Mouse (Mus musculus) frontal cortex, adult 2 months (tissue): Measurements from ENCODE around the gene Hes3. TPM values are rescaled to one million over a fixed set of nuclear protein-coding genes. Genes with fewer than 3 reads are reported as not detected.

ENCODE experiments used
- DNase-seq, 2 experiments: peaks; one replicate each; pipeline ENCODE4 v3.0.0; 2022; ENCODE audit warnings: low spot score in 1 of 2; ENCODE audit errors: extremely low spot score in 1 of 2
- polyA plus RNA-seq: library from polyadenylated mRNA; depleted of rRNA; stranded (reverse); fragments of >200 nt; gene quantifications from 2 replicates; pipeline ENCODE4 v1.2.3, GENCODE M21; 2012

The Hes3 gene
- polyA plus RNA-seq, 1 experiment = 0.38 TPM

DNA sequence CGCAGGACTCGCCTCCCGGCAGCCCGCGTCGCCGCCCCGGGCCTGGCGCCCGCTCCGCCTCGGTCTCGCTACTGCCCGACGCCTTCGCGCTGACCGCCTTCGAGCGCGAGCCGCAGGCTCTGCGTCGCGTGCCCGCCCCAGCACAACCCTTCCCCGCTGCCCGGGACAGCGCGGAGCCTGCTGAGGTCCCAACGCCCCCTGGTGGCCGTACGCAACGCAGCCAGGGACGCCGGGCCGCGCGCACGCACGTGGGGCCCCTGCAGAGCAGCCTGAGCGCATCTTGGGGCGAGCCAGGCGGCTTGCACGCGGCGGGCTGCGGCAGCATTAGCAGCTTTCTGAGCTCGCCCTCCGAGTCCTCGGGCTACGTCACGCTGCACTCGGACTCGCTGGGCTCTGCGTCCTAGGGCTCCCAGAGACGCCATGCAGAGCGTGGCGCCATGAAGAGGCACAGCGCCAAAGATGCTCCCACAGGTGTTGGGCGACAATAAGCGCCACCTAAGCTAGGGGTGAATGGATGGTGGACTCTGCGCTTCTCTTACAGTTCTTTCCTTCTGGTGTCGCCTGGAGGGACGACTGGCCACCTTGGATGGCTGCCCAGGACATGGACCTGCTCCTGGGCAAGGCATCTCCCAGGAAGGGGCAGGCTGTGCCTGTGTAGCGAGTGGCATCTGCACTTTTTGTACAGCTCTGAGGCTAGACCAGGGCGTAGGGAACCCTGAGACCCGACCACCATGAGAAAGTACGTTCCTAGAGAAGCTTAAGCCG lies 8.1 kb downstream of the Hes3 start:
- peak in 1 of 2 experiments; percentile 86 for DNase-seq

DNA sequence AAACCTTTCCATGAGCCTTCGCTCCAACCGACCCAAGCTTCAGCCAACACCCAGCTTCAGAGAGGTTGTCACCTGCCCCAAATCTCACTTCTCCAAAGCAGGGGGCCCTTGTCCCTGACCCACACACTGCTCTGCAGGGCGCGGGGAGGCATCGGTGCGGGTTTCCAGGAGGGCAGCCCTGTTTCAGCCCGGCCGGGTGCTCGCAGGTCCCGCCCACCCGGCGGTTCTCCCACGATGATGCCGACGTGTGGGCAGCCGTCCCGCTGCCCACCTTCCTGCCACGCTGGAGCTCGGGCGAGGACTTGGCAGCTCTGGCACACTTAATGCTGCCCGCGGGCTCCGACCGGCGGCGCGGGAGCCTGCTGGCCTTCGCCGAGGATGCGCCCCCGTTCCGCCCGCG lies 8.7 kb downstream of the Hes3 start:
- no peak for DNase-seq

DNA sequence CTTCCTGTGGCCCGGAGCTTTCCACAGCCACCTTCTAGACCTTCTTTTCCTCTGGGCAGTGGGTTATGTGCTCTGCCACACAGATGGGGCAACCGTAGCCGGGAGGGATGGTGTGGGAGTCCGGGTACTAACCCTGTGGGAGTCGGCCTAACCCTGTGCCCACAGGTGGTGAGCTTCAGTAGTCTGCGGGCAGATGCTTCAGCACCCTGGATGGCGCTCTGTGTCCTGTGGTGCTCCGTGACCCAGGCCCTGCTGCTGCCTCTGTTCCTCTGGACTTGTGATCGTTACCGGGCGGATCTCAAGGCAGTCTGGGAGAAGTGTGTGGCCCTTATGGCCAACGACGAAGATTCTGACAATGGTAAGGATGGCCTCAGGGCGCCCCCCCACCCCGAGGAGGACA lies 9.9 kb downstream of the Hes3 start:
- DNase-seq = no peak

DNA sequence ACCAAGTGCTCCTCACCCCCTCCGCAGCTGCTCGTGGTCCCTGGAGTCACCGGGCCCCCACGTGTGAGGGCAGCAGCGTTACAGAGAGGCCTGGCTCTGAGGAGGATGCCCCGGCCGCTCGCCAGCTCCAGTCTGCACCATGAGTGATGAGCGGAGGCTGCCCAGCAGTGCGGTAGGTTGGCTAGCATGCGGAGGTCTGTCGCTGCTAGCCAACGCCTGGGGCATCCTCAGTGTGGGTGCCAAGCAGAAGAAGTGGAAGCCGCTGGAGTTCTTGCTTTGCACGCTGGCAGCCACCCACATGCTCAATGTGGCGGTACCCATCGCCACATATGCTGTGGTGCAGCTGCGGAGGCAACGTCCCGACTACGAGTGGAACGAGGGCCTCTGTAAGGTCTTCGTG lies 12.5 kb downstream of the Hes3 start:
- DNase-seq = peak in 1 of 2 experiments; percentile 69

DNA sequence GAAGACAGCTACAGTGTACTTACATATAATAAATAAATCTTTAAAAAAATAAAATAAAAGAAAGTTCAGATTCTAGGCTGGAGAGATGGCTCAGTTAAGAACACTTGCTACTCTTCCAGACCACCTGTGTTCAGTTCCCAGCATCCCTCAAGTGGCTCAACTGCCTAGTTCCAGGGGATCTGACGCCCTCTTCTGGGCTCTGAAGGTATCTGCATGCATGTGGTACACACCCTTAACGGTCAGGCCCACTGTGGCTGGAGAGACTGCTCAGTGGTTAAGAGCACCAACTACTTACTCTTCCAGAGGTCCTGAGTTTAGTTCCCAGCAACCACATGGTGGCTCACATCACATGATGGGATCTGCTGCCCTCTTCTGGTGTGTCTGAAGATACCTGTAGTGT lies 13.5 kb downstream of the Hes3 start:
- DNase-seq = no peak

DNA sequence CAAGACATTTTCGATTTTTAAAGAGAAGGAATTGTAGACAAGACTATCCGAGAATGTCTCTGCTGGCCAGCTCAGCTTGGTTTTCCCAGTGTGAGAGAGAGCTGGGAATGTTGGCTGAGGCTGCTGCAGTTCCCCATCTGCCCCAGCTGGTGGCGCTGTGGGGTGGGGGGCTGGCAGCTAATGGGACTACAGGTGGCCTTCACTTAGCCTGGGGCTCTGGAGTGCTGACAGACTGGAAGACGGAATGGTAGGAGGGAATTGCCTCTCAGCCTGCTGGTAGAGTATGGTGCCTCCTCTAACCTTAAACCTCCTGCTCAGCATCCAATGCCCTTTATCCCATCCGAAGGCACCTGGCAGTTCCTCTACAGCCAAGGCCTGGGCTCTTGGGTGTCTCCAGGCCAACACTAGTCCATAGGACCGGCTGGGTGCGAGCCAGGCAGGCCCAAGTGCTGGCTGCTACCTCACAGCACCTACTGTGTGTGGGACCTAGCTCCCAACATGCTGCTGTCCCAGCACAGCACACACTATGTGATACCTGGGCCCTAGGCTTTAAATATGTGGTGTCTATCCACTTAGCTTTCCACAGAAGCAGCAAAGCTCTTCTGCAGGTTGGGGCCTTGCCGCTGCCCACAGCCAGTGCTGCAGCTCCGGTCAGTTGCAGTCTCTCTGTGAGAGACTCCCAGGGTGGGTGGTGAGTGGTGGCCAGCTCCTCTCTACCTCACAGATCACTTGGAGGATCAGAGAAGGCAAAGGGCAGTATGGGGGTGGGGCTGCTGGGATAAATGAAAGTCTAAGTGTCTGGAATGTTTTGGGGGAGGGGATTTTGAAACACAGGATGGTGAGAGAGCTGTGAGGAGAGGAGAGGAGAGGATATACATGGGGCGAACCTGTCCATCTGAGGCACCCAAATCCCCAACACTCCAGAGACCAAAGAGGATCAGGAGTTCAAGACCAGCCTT lies 14.8 kb downstream of the Hes3 start:
- no peak for DNase-seq

DNA sequence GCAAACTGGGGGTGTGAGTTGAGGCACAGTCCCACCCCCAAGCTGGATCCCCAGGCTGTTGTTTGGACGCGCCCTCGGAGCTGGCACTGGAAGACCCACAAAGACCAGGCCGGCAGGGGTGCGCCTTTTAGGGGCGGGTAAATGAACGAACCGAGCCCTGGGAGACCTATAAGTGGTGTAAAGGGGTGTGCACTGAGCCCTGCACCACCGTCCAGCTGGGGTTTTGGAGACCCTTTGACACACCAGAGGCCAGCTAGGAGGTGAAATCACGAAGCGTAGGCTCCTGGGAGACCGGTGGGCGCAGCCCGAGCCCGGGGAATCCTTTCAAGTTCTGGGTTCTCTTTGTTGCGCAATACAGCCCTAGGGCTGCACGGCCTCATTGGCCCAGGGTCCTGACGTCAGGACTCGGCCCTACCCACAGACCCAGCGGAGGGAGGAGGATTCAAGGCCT lies 16.8 kb downstream of the Hes3 start:
- peak in 1 of 2 experiments; percentile 45 for DNase-seq

DNA sequence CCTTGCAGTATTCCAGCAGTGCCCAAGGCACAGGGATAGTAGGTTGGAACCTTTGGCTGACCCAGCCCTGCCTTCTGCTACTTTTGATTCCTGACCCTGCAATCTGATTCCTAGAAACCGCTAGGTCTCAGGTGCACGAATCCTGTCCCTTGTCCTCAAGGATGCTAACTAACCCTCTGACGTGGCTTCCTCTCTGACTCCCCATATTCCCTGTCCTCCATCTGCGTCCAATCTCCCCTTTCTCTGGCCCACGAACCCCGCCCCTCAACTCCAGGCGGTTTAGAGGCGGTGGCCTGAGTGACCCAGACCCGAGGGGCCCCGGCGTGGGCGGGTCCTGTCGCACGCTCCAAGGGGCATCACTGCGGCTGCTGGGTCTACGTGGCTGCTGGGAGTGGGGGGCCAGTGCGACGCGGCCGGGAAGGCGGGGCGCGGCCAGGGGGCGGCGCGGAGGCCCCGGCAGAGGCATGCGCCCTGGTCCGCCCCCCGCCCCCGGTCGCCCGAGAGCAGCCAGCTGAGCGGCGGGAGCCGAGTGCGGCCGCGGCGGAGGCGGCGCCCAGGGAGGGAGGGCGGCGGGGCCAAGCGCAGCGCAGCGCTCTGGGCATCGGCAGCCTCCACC lies 17.7 kb downstream of the Hes3 start, which contains the start of gene Gpr153:
Gene Gpr153, plus strand, starts transcription at position 612 of the 616 bp plus-strand sequence.
- DNase-seq = peak in 1 of 2 experiments; percentile 62

DNA sequence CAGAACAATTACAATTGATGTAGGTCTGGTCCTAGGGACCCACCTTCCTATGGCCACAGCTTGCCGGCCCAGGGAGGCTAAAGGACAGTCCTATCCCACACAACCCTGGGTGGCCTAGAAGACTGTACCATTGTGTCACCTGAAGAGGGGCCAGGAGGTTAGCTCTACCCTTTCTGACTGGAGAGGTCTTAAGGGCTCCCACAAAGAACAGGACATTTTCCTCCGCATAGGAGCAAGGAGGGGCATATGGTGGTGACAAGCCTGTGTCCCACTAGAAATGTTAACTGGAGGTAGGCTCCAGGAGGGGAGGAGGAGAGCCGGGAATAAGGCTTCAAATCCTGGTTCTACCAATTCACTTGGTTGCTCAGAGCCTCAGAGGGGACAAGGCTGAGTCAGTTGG lies 18.3 kb downstream of the Hes3 start:
- DNase-seq = no peak

DNA sequence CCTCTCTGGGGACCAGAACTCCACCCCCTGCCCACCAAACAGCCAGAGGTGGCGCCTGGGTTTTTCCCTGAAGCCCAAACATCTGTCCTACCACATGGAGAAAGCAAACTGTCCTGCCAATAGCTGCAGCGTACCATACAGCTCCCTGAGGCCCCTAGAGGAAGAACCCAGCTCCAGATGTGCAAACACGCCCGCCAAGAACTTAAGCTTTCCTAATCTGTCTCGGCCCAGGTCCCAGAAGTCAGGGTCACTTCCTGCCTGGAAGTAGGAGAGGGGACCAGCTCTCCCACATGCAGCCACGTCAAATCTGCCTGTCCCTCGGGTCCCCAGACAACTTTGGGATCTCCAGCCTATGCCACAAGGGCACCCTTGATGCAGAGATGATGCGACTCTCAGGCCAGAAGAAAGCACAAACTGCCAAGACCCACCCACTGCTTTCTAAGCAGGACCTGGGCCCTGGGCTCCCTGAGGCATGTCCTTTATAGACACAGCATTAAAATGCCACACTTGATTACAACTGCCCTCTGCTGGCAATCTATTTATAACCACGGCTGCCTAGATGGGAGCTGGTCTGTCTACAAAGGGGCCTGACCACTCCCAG lies 18.9 kb downstream of the Hes3 start:
- DNase-seq = no peak

DNA sequence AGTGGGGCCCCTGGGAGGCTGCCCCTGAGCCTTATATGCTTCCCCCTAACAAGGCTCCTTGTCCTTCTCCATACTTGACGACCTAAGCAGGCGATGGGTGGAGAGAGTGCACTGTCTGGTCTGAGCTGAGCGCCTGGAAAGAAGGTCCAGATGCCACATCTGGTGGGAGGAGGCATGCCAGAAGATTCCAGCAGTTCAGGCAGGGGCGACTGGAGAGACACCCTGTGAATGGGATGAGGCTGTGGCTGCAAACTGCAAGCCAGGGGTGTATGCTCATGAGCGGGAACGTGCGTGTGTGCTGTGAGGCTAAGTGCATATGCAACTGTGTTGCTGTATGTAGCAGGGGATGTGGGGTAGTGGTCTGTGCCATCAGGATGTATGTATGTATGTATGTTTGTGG lies 19.5 kb downstream of the Hes3 start:
- no peak for DNase-seq

DNA sequence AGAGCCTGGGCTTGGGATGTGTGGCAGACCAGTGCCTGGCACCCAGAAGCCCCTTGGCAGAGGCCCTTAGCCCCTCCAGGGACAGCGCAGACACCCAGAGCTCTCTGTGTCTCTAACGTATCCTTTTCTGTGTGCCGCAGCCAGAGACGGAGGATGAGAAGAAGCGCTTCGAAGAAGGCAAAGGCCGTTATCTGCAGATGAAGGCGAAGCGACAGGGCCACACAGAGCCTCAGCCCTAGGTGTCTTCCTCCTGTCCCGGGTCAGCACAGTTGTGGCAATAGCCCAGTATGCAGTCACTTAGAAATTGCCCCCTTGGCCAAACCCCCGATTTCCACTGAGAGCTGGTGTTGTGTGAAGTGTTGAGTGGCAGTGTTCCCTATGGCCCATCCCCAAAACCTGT lies 20.1 kb downstream of the Hes3 start:
- no peak for DNase-seq

DNA sequence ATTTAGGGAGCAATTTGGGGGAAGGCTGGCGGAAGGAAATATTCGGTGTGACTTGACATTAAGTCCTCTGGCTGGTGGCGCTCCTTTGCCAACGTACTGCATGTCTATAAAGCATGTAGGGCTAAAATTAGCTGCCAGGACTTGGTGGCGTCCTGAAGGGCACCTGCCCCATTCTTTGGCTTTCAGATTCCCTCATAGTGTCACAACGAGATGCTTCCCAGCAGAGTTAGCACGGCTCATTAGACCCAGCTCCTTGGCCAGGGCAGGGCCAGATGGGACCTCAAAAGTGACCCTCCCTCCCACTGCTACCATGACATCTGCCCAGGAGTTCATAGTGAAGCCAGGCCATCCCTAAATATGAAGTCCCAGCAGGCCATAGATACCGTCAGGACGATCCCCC lies 20.9 kb downstream of the Hes3 start:
- no peak for DNase-seq

DNA sequence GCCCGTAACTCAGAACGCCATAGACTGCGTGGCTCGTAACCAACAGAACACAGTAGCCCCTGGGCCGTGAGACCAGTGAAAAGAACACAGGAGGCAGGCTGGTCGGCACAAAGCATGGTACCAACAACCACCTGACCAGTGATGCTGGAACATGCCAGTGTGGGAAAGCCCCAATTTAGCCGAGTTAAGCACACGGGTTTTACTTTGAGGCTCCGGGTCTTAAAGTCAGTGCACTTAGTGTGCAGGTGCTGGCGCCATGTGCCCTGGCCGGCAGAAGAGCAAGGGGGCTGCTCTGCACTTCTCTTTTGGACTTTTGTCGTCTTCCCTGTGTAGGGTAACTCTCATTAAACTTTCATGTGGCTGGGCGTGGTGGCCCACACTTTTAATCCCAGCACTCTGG lies 21.5 kb downstream of the Hes3 start:
- DNase-seq = no peak

DNA sequence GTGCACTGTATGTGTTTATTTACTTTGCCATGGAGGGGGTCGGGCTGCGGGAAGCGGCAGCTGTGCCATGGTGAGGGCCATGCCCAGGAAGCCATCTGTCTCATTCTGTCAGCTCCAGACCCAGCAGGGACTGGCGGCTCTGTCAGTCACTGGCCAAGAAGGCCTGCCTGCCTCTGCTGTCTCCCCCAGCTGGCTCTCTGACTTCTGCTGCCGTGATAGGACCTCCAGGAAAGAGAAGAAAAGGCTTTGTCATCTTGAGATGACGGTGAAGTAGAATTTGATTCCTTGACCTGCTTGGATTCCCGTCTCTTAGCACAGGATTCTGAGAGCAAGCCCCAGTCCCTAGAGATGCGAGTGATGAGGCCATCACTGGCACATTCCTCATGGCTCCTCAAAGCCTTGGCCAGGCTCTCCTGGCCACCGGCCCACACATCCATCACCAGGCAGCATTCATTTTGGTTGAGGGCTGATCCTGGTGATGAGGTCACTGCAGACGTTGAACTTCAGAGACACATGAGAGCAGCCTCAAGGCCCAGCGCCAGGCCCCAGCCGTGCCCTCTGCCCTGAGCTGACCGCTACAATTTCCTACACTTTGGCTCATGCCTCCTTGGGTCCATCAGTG lies 23.6 kb downstream of the Hes3 start:
- no peak for DNase-seq

DNA sequence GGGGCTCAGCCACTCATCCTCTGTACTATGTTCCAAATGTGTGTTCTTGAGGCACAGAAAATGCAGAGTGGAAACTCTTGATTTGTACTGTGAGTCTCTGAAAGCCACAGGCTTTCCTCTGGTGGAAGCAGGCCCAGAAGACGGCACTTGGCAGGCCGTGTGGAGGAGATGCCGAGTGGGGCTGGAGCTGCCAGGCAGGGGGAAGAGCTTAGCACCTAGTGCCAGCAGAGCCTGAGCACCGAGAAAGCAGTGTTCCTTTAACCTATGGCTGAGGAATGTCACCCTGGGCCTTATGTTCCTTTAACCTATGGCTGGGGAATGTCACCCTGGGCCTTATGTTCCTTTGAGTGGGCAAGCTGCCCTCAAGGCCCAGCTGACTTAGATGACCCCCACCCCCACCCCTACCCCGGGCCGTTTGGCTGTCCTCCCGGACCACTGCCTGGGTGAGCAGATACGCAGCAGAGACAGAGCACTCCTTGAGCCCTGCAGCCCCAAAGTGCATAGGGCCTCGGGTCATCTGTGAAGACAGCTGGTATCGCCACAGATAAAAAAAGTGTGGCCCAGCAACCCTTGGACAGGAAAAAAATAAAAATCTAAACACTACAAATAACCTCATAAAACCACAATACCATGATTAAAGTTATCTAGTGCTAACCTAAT lies 25.1 kb downstream of the Hes3 start:
- peak in 1 of 2 experiments; percentile 68 for DNase-seq

DNA sequence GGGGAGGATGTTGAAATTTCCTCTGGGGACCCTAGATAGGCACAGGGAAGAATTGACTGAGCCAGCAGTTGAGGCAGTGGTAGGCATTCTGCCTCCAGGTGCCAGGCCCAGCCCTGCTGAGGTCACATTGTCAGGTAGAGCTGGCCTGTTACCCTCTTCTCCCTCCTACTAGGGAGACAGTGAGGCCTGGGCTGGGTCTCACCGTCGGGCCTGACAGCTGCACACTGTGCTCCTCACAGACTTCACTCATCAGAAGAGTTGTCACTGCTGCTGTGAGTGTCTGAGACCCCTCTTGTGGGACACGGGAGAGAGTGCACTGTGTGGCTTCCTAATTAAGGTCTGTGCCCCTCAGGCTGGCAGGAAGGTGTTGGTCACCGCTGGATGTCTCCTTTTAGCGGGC lies 25.7 kb downstream of the Hes3 start:
- DNase-seq = no peak

DNA sequence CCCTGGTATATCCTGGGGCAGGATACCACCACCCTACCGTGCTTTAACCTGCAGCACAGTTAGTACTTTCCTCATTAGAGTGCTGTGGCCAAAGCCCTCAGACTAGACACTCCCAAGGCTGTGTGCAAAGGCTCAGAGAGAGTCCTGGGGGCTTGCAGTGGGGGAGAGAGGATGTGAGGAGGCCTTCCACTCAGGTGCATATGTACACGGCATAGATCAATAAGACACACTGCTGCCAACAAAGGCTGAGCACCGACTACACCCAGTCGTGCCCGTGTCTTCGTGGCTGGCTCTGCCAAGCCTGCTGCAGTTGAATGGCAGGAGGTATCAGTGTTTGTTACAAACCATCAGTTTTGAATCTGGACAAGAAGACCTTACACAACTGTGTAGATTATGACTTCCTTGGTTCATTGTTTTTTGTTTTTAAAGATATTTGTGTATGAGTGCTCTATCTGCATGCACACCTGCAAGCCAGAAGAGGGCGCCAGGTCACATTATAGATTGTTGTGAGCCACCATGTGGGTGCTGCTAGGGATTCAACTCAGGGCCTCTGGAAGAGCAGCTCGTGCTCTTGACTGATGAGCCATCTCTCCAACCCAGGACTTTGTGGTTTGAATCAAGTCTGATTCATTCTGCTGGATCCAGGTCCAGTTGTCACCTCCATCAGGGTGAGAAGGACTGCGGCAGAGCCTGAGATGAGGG lies 26.4 kb downstream of the Hes3 start:
- no peak for DNase-seq

DNA sequence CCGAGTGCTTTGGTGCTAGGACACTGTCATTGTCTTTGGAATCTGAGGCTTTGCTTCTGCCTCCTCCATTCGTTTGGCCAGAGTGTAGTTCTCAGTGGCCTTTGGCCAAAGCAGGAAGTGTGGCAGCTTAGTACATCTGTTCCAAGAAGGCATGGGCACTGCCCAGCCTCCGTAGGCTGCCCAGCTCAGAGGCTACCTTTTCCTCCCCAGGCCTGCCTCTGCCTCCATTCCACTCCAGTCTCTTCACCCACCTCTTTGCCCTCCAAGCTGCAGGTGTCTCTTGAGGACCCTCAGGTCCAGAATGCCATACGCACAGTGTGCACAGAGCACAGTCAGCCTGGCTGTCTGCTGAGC lies 27.3 kb downstream of the Hes3 start:
- DNase-seq = no peak
